Mouse (Mus musculus) intestine, embryonic 15.5 days (tissue): ENCODE measurements at regions not wholly inside any gene's neighbourhood (a gene's known extent, or its start where the extent isn't known, plus 50 kb on each side); places are given as distances from the start of the nearest gene placed in this dataset.

ENCODE experiments used
- ATAC-seq: fragments of 200-750 bp; cut with Nextera tagmentation; 2 replicates; pipeline ENCODE4 v1.8.0; 2017; ENCODE audit warnings: moderate TSS enrichment, moderate library complexity
- H3K27ac ChIP-seq: fragments of 300-500 bp; sonication (generic); 2 replicates; pipeline ENCODE4 v1.5.1; 2015; ENCODE audit warnings: mild to moderate bottlenecking, inconsistent platforms
- H3K27me3 ChIP-seq: fragments of 300-500 bp; sonication (generic); replicated peaks from 2 replicates; pipeline ENCODE4 v1.6.1; 2015; ENCODE audit warnings: inconsistent platforms
- H3K36me3 ChIP-seq: fragments of 300-500 bp; sonication (generic); 2 replicates; pipeline ENCODE4 v1.6.1; 2015; ENCODE audit warnings: inconsistent platforms
- H3K4me1 ChIP-seq: fragments of 300-500 bp; sonication (generic); replicated peaks from 2 replicates; pipeline ENCODE4 v1.6.1; 2015; ENCODE audit warnings: inconsistent platforms
- H3K4me2 ChIP-seq: fragments of 300-500 bp; sonication (generic); replicated peaks from 2 replicates; pipeline ENCODE4 v1.6.1; 2015; ENCODE audit warnings: mild to moderate bottlenecking, inconsistent platforms
- H3K4me3 ChIP-seq: fragments of 300-500 bp; sonication (generic); replicated peaks from 2 replicates; pipeline ENCODE4 v1.5.1; 2015; ENCODE audit warnings: inconsistent platforms
- H3K9ac ChIP-seq: fragments of 300-500 bp; sonication (generic); 2 replicates; pipeline ENCODE4 v1.6.1; 2015; ENCODE audit warnings: inconsistent platforms
- H3K9me3 ChIP-seq: fragments of 300-500 bp; sonication (generic); 2 replicates; pipeline ENCODE4 v1.6.1; 2016; ENCODE audit warnings: inconsistent platforms
- WGBS: fragments of 180-500 bp; shearing (Covaris S2); methylation state at CpG from one replicate; pipeline ENCODE4 v1.1.7; 2015; 5-methylcytosine and 5-hydroxymethylcytosine counted together

DNA sequence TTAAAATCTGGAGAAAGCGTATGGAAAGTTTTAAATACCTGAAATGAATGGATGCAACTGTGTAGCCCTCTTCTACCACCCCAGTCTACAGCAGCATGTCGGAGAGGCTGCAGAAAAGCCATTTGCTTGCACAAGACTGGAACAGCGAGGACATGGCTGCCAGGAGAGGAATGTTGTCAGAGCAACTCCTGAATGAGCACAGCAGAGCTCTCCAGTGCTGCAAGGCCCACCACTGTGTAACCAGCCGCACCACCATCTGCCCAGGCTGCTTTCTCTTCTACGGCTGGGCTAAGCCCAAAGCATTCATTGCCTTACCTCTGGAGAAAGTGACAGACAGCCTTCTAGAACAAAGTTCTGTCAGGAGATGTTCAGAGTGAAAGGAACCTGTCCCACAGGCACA, 65.3 kb upstream of the Gm11238 start:
- Histone ChIP-seq H3K27ac (no peak overlapping the region), H3K4me1 (no peaks in the 10 kb centered on the region), H3K27me3 (no peaks in the 10 kb centered on the region), H3K36me3 (no peaks in the 10 kb centered on the region), H3K9ac (no peak overlapping the region), H3K9me3 (no peaks in the 10 kb centered on the region), H3K4me2 (no peak overlapping the region), H3K4me3 (no peak overlapping the region)
- no peak for ATAC-seq
- 87% methylated on average over 5 of the region's 5 CpGs for WGBS

DNA sequence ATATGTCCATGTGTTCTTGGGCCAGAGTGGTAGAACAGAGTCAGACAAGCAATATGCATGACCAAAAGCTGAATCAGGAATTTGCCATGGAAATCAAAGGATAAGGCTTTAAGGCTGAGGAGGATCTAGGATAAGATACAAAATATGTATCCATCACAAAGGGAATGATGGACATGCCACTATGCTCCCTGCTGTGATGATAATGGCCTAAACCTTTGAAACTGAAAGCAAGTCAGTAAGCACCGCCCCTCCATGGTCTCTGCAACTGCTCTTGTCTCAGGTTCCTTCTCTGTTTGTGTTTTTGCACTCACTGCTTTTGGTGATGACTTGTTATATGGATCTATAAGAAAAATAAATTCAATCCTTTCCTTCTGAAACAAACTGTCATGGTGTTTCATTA, 76.1 kb upstream of the Gm11238 start:
- Histone ChIP-seq H3K9me3 (no peaks in the 10 kb centered on the region), H3K9ac (no peak overlapping the region), H3K27me3 (no peaks in the 10 kb centered on the region), H3K4me1 (no peaks in the 10 kb centered on the region), H3K4me3 (no peak overlapping the region), H3K36me3 (no peaks in the 10 kb centered on the region), H3K27ac (no peak overlapping the region), H3K4me2 (no peak overlapping the region)
- ATAC-seq = no peak
- 90% methylated on average over 1 of the region's 1 CpGs for WGBS

GRCm38 (mm10) chr4:73524579-73525208, 83.0 kb upstream of the Gm11238 start:
- H3K36me3 ChIP-seq = no peaks in the 10 kb centered on the region
- no peak for ATAC-seq
- H3K9ac ChIP-seq = no peak overlapping the region
- H3K27me3 ChIP-seq = no peaks in the 10 kb centered on the region
- 82% methylated on average over 1 of the region's 1 CpGs for WGBS
- H3K4me3 ChIP-seq = no peak overlapping the region
- no peak overlapping the region for H3K4me2 ChIP-seq
- H3K27ac ChIP-seq = no peak overlapping the region
- no peaks in the 10 kb centered on the region for H3K4me1 ChIP-seq
- H3K9me3 ChIP-seq = no peaks in the 10 kb centered on the region

GRCm38 (mm10) chr4:73518742-73519384, 88.8 kb upstream of the Gm11238 start:
- Histone ChIP-seq H3K36me3 (no peaks in the 10 kb centered on the region), H3K4me3 (no peak overlapping the region), H3K4me1 (no peaks in the 10 kb centered on the region), H3K9me3 (no peaks in the 10 kb centered on the region), H3K27ac (no peak overlapping the region), H3K4me2 (no peak overlapping the region), H3K27me3 (no peaks in the 10 kb centered on the region), H3K9ac (no peak overlapping the region)
- peak; percentile 87 for ATAC-seq

- no peak for ATAC-seq
- no peaks in the 10 kb centered on the region for H3K27me3 ChIP-seq
- H3K9me3 ChIP-seq = no peaks in the 10 kb centered on the region
These were observed 90.1 kb upstream of the Gm11238 start for GRCm38 (mm10) chr4:73517559-73517958.

DNA sequence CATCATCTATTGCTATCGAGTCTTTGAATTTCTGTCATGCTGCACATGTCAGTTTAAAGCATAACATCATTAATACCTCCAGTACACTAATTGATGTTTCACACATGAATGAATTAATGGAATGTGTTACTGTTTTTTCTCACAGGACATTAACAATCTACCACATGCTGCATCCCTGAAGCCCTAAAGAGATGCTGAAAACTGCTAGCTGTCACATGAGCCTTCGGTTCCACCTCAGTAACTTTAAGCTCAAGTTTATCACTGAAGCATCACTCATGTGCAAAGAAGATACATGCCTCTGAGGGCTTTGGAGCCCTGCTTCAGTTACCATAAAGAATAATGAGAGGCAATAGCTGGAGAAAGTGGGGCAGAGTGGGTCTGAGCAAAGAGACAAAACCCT, 91.0 kb upstream of the Gm11238 start:
- H3K9ac ChIP-seq = no peak overlapping the region
- no peak for ATAC-seq

More at GRCm38 (mm10) chr4:73517559-73517958, 90.1 kb upstream of the Gm11238 start:
- no peak overlapping the region for H3K4me3 ChIP-seq
- no peak overlapping the region for H3K4me2 ChIP-seq
- no peaks in the 10 kb centered on the region for H3K36me3 ChIP-seq
- no peak overlapping the region for H3K27ac ChIP-seq
- no peaks in the 10 kb centered on the region for H3K4me1 ChIP-seq
- no peak overlapping the region for H3K9ac ChIP-seq

DNA sequence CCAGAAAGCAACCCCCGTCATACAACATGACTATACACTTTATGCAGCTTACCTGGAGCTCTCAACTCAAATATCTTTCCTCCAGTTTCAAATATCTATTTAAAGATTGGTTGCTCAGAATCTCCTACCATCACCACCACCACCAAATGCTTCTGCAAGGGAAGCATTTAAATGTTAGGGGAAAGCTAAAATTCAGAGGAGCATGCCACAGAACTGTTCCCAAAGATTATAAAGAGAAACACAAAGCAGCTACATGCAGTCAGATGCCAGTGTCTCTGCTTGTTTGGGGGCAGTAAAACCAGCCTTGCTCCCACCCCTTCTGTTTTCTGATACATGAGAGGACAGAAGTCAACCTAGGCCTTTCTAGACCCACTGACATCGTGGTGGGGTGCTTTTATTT, 100.8 kb upstream of the Gm11238 start:
- Histone ChIP-seq H3K36me3 (no peaks in the 10 kb centered on the region), H3K27ac (no peak overlapping the region), H3K9ac (no peak overlapping the region), H3K4me2 (no peak overlapping the region), H3K9me3 (no peaks in the 10 kb centered on the region), H3K4me1 (no peaks in the 10 kb centered on the region), H3K27me3 (no peaks in the 10 kb centered on the region), H3K4me3 (no peak overlapping the region)
- 72% methylated on average over 2 of the region's 2 CpGs for WGBS
- no peak for ATAC-seq

More for the DNA sequence above, 91.0 kb upstream of the Gm11238 start:
- 61% methylated on average over 2 of the region's 2 CpGs for WGBS
- Histone ChIP-seq H3K36me3 (no peaks in the 10 kb centered on the region), H3K4me1 (no peaks in the 10 kb centered on the region), H3K4me2 (no peak overlapping the region), H3K9me3 (no peaks in the 10 kb centered on the region), H3K4me3 (no peak overlapping the region), H3K27me3 (no peaks in the 10 kb centered on the region), H3K27ac (no peak overlapping the region)

- Histone ChIP-seq H3K27ac (no peak overlapping the region), H3K36me3 (no peaks in the 10 kb centered on the region), H3K4me3 (no peak overlapping the region), H3K27me3 (no peaks in the 10 kb centered on the region), H3K9ac (no peak overlapping the region), H3K9me3 (no peaks in the 10 kb centered on the region), H3K4me1 (no peaks in the 10 kb centered on the region), H3K4me2 (no peak overlapping the region)
- 28% methylated on average over 2 of the region's 2 CpGs for WGBS
- no peak for ATAC-seq
These were observed 84.3 kb upstream of the Gm11487 start for GRCm38 (mm10) chr4:73489199-73489598.

GRCm38 (mm10) chr4:73488297-73489049, 83.6 kb upstream of the Gm11487 start:
- H3K27me3 ChIP-seq = no peaks in the 10 kb centered on the region
- no peak overlapping the region for H3K9ac ChIP-seq
- no peak for ATAC-seq
- H3K9me3 ChIP-seq = no peaks in the 10 kb centered on the region
- no peak overlapping the region for H3K4me3 ChIP-seq
- no peak overlapping the region for H3K27ac ChIP-seq
- no peak overlapping the region for H3K4me2 ChIP-seq
- no peaks in the 10 kb centered on the region for H3K36me3 ChIP-seq
- 54% methylated on average over 4 of the region's 4 CpGs for WGBS
- no peaks in the 10 kb centered on the region for H3K4me1 ChIP-seq

DNA sequence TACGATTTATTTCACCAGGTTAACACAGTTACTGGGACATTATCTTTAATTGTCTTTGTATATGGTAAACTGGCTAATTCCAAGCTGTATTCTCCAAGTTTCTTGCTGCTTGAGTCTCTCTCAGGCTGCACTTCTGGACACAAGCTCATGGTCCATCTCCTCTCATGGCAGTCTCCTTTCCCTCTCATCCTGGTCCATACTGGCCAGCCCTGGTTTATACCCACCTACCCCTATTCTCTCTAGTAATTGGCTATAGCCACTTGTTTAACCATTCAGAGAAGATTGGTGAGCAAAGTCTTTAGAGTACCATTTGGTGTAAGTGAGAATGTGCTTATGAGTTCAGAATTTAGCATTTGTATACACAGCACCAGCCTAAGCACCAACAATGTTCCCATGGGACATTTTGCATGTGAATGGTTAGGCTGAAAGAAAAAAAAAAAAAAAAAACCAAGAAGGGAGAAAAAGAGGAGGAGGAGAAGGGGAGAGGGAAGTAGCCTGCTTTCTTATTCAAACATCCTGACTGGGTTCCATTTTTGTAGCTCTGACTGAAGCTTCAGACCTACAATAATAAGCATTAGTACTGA, 63.2 kb upstream of the Gm11487 start:
- no peaks in the 10 kb centered on the region for H3K36me3 ChIP-seq
- no peak overlapping the region for H3K4me2 ChIP-seq
- H3K4me1 ChIP-seq = no peaks in the 10 kb centered on the region
- H3K27me3 ChIP-seq = no peaks in the 10 kb centered on the region
- no peaks in the 10 kb centered on the region for H3K9me3 ChIP-seq
- 81% methylated on average over 1 of the region's 1 CpGs for WGBS
- no peak overlapping the region for H3K9ac ChIP-seq
- H3K27ac ChIP-seq = no peak overlapping the region
- no peak overlapping the region for H3K4me3 ChIP-seq
- no peak for ATAC-seq
